Mouse (Mus musculus) liver, embryonic 15.5 days (tissue): Measurements from ENCODE around the gene Ms4a2. TPM values are rescaled to one million over a fixed set of nuclear protein-coding genes. Genes with fewer than 3 reads are reported as not detected.

Experiments
- ATAC-seq: fragments of 200-750 bp; cut with Nextera tagmentation; 2 replicates; pipeline ENCODE4 v1.8.0; 2017; ENCODE audit warnings: moderate number of reproducible peaks, mild to moderate bottlenecking, moderate library complexity; ENCODE audit not compliant: insufficient read depth
- H3K27ac ChIP-seq: fragments of 300-500 bp; sonication (generic); replicated peaks from 2 replicates; pipeline ENCODE4 v1.5.1; 2015; ENCODE audit warnings: mild to moderate bottlenecking, inconsistent platforms
- H3K27me3 ChIP-seq: fragments of 300-500 bp; sonication (generic); 2 replicates; pipeline ENCODE4 v1.6.1; 2015; ENCODE audit warnings: mild to moderate bottlenecking, inconsistent platforms
- H3K36me3 ChIP-seq: fragments of 300-500 bp; sonication (generic); replicated peaks from 2 replicates; pipeline ENCODE4 v1.6.1; 2015; ENCODE audit warnings: moderate library complexity, mild to moderate bottlenecking, inconsistent platforms
- H3K4me1 ChIP-seq: fragments of 300-500 bp; sonication (generic); replicated peaks from 2 replicates; pipeline ENCODE4 v1.6.1; 2015; ENCODE audit warnings: inconsistent platforms
- H3K4me2 ChIP-seq: fragments of 300-500 bp; sonication (generic); 2 replicates; pipeline ENCODE4 v1.6.1; 2015; ENCODE audit warnings: moderate library complexity, mild to moderate bottlenecking, inconsistent platforms
- H3K4me3 ChIP-seq: fragments of 300-500 bp; sonication (generic); replicated peaks from 2 replicates; pipeline ENCODE4 v1.5.1; 2015; ENCODE audit warnings: mild to moderate bottlenecking, inconsistent platforms
- H3K9ac ChIP-seq: fragments of 300-500 bp; sonication (generic); 2 replicates; pipeline ENCODE4 v1.6.1; 2015; ENCODE audit warnings: moderate library complexity, mild to moderate bottlenecking, inconsistent platforms
- H3K9me3 ChIP-seq: fragments of 300-500 bp; sonication (generic); replicated peaks from 2 replicates; pipeline ENCODE4 v1.6.1; 2016; ENCODE audit warnings: inconsistent platforms
- WGBS: fragments of 180-500 bp; shearing (Covaris S2); methylation state at CpG from one replicate; pipeline ENCODE4 v1.1.7; 2015; ENCODE audit warnings: mixed read lengths; ENCODE audit not compliant: insufficient replicate concordance; 5-methylcytosine and 5-hydroxymethylcytosine counted together
- polyA plus RNA-seq: library from polyadenylated mRNA; unstranded; fragments of >200 nt; fragmentation: Nextera tagmentation; extraction: Ambion mirVana; gene quantifications from 2 replicates; pipeline ENCODE4 v1.2.1, GENCODE M21; 2015

The Ms4a2 gene
- polyA plus RNA-seq, 1 experiment from 2014 or later = 0.81 TPM

- no peak overlapping the region for H3K4me2 ChIP-seq
- ATAC-seq = no peak
- no peak overlapping the region for H3K9ac ChIP-seq
Measured at GRCm38 (mm10) chr19:11624800-11625199, 1.3 kb upstream of the Ms4a2 start.

GRCm38 (mm10) chr19:11617983-11618382 lies 5.5 kb downstream of the Ms4a2 start:
- Histone ChIP-seq H3K36me3 (no peaks in the 10 kb centered on the region), H3K27ac (no peak overlapping the region), H3K4me1 (peaks cover 15% of the 10 kb centered on the region), H3K4me3 (no peak overlapping the region), H3K9me3 (no peaks in the 10 kb centered on the region), H3K4me2 (no peak overlapping the region), H3K9ac (no peak overlapping the region), H3K27me3 (no peaks in the 10 kb centered on the region)
- peak; percentile 74; the same call in 1 of the 2 replicates for ATAC-seq

More at GRCm38 (mm10) chr19:11624800-11625199, 1.3 kb upstream of the Ms4a2 start:
- Histone ChIP-seq H3K4me3 (no peak overlapping the region), H3K27me3 (no peaks in the 10 kb centered on the region), H3K4me1 (peaks cover 10% of the 10 kb centered on the region), H3K9me3 (no peaks in the 10 kb centered on the region), H3K27ac (no peak overlapping the region), H3K36me3 (no peaks in the 10 kb centered on the region)

GRCm38 (mm10) chr19:11614805-11615204 lies 8.7 kb downstream of the Ms4a2 start:
- H3K27ac ChIP-seq = no peak overlapping the region; the same call in 1 of the 2 replicates
- no peaks in the 10 kb centered on the region for H3K27me3 ChIP-seq
- no peak overlapping the region for H3K4me2 ChIP-seq
- no peaks in the 10 kb centered on the region for H3K9me3 ChIP-seq
- H3K4me1 ChIP-seq = peaks cover 22% of the 10 kb centered on the region
- H3K9ac ChIP-seq = no peak overlapping the region
- no peaks in the 10 kb centered on the region for H3K36me3 ChIP-seq
- H3K4me3 ChIP-seq = no peak overlapping the region
- no peak for ATAC-seq
- WGBS = 25% methylated on average over 2 of the region's 2 CpGs

GRCm38 (mm10) chr19:11613776-11614443 lies 9.6 kb downstream of the Ms4a2 start:
- Histone ChIP-seq H3K27me3 (no peaks in the 10 kb centered on the region), H3K36me3 (no peaks in the 10 kb centered on the region), H3K9ac (no peak overlapping the region), H3K27ac (no peak overlapping the region), H3K4me3 (no peak overlapping the region), H3K9me3 (no peaks in the 10 kb centered on the region), H3K4me1 (peaks cover 21% of the 10 kb centered on the region), H3K4me2 (no peak overlapping the region)
- no peak for ATAC-seq
- WGBS = 31% methylated on average over 8 of the region's 8 CpGs

GRCm38 (mm10) chr19:11613084-11613483 lies 10.4 kb downstream of the Ms4a2 start:
- Histone ChIP-seq H3K9ac (no peak overlapping the region), H3K27me3 (no peaks in the 10 kb centered on the region), H3K4me3 (no peak overlapping the region), H3K9me3 (no peaks in the 10 kb centered on the region), H3K4me1 (peaks cover 13% of the 10 kb centered on the region), H3K27ac (no peak overlapping the region), H3K4me2 (no peak overlapping the region), H3K36me3 (no peaks in the 10 kb centered on the region)
- 13% methylated on average over 1 of the region's 1 CpGs for WGBS
- ATAC-seq = no peak

GRCm38 (mm10) chr19:11612293-11612692 lies 11.2 kb downstream of the Ms4a2 start:
- no peak for ATAC-seq
- H3K27me3 ChIP-seq = no peaks in the 10 kb centered on the region
- H3K36me3 ChIP-seq = no peaks in the 10 kb centered on the region
- no peaks in the 10 kb centered on the region for H3K9me3 ChIP-seq
- H3K4me1 ChIP-seq = peaks cover 11% of the 10 kb centered on the region
- H3K4me2 ChIP-seq = no peak overlapping the region
- 22% methylated on average over 2 of the region's 2 CpGs for WGBS
- no peak overlapping the region for H3K9ac ChIP-seq
- no peak overlapping the region for H3K4me3 ChIP-seq
- no peak overlapping the region for H3K27ac ChIP-seq

- Histone ChIP-seq H3K27me3 (no peaks in the 10 kb centered on the region), H3K27ac (no peak overlapping the region), H3K9ac (no peak overlapping the region), H3K4me1 (peaks cover 11% of the 10 kb centered on the region), H3K36me3 (no peaks in the 10 kb centered on the region), H3K4me3 (no peak overlapping the region), H3K9me3 (no peaks in the 10 kb centered on the region), H3K4me2 (no peak overlapping the region)
- ATAC-seq = no peak
- 8% methylated on average over 6 of the region's 6 CpGs for WGBS
Measured at GRCm38 (mm10) chr19:11611541-11611945, 12.0 kb downstream of the Ms4a2 start.

GRCm38 (mm10) chr19:11608172-11608571 lies 15.3 kb downstream of the Ms4a2 start:
- no peak overlapping the region for H3K4me2 ChIP-seq
- 0% methylated on average over 1 of the region's 1 CpGs for WGBS
- no peak overlapping the region for H3K4me3 ChIP-seq
- H3K9me3 ChIP-seq = no peaks in the 10 kb centered on the region
- no peak for ATAC-seq
- H3K27ac ChIP-seq = no peak overlapping the region
- H3K36me3 ChIP-seq = no peaks in the 10 kb centered on the region
- H3K27me3 ChIP-seq = no peaks in the 10 kb centered on the region
- H3K9ac ChIP-seq = no peak overlapping the region
- peaks cover 8% of the 10 kb centered on the region for H3K4me1 ChIP-seq

GRCm38 (mm10) chr19:11604603-11605002 lies 18.9 kb downstream of the Ms4a2 start, which contains the start of gene Ms4a6d:
Gene Ms4a6d, minus strand, starts transcription at chr19:11604849.
- no peak within 1 kb of the TSS for H3K27ac ChIP-seq
- WGBS = 53% methylated on average over 2 of the region's 2 CpGs

GRCm38 (mm10) chr19:11602026-11602425 lies 21.5 kb downstream of the Ms4a2 start:
- Histone ChIP-seq H3K27ac (no peak overlapping the region), H3K27me3 (no peaks in the 10 kb centered on the region), H3K36me3 (no peaks in the 10 kb centered on the region), H3K9me3 (no peaks in the 10 kb centered on the region), H3K4me3 (no peak overlapping the region), H3K9ac (no peak overlapping the region), H3K4me1 (no peaks in the 10 kb centered on the region), H3K4me2 (no peak overlapping the region)
- no peak for ATAC-seq
- 71% methylated on average over 2 of the region's 2 CpGs for WGBS

More at GRCm38 (mm10) chr19:11604603-11605002, 18.9 kb downstream of the Ms4a2 start, which contains the start of gene Ms4a6d:
- Histone ChIP-seq H3K4me1 (no peaks in the 10 kb centered on the region), H3K9me3 (no peaks in the 10 kb centered on the region), H3K36me3 (no peaks in the 10 kb centered on the region), H3K4me2 (no peak within 1 kb of the TSS), H3K9ac (no peak within 1 kb of the TSS), H3K27me3 (no peaks in the 10 kb centered on the region), H3K4me3 (no peak within 1 kb of the TSS)
- ATAC-seq = no peak

- H3K4me3 ChIP-seq = no peak overlapping the region
- H3K4me2 ChIP-seq = no peak overlapping the region
- H3K9me3 ChIP-seq = no peaks in the 10 kb centered on the region
- no peak overlapping the region for H3K9ac ChIP-seq
- H3K36me3 ChIP-seq = no peaks in the 10 kb centered on the region
- H3K27ac ChIP-seq = no peak overlapping the region
- WGBS = 62% methylated on average over 3 of the region's 3 CpGs
- H3K4me1 ChIP-seq = no peaks in the 10 kb centered on the region
- H3K27me3 ChIP-seq = no peaks in the 10 kb centered on the region
- no peak for ATAC-seq
Measured at GRCm38 (mm10) chr19:11601349-11601748, 22.2 kb downstream of the Ms4a2 start.

GRCm38 (mm10) chr19:11589891-11590449 lies 33.5 kb downstream of the Ms4a2 start:
- H3K27me3 ChIP-seq = no peaks in the 10 kb centered on the region
- H3K4me2 ChIP-seq = no peak overlapping the region
- no peak overlapping the region for H3K4me3 ChIP-seq
- 44% methylated on average over 2 of the region's 2 CpGs for WGBS
- ATAC-seq = no peak
- H3K9me3 ChIP-seq = no peaks in the 10 kb centered on the region
- no peaks in the 10 kb centered on the region for H3K4me1 ChIP-seq
- H3K27ac ChIP-seq = no peak overlapping the region
- no peak overlapping the region for H3K9ac ChIP-seq
- no peaks in the 10 kb centered on the region for H3K36me3 ChIP-seq
